Mouse (Mus musculus): ENCODE measurements around the gene Tas2r110. TPM values are rescaled to one million over a fixed set of nuclear protein-coding genes. Genes with fewer than 3 reads are reported as not detected.

Tas2r110 gene
- polyA plus RNA-seq (2014; fragmentation: Nextera tagmentation; extraction: Ambion mirVana), result not detected in 2 replicates

DNA sequence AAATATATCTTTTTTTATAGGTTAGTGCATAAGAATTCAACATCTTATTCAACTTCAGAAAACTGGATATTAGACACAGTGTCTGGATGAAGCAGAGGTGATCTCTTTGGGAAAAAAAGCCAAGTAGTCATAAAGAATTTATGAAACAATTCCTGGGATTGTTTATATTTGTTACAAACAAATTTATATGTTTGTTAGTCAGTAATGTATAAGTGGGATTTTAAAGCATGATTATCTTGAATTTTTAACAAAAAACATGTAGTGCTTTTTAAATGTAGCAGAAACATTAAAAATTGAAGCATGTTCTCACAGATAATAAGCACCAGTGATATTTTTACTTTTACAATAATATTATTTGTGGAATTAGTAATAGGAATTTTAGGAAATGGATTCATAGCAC, at the start of gene Tas2r110:
Tas2r110 (plus strand) TSS at position 301 of the 400 bp plus-strand sequence.
- Histone ChIP-seq H3K4me3 (ENCODE audit: low read depth, low read length) (no peak within 1 kb of the TSS), H3K9ac (ENCODE audit: low read depth, low read length) (no peak within 1 kb of the TSS), H3K4me1 (ENCODE audit: control insufficient read depth, insufficient read depth, low read length) (no peaks in the 10 kb centered on the region), H3K36me3 (ENCODE audit: control insufficient read depth, insufficient read depth, low read length) (no peaks in the 10 kb centered on the region), H3K27me3 (ENCODE audit: control insufficient read depth, insufficient read depth, low read length) (no peaks in the 10 kb centered on the region), H3K9me3 (replicated peaks; ENCODE audit: control insufficient read depth, low read length) (no peaks in the 10 kb centered on the region), H3K4me2 (no peak within 1 kb of the TSS), H3K27ac (ENCODE audit: low read depth, low read length) (no peak within 1 kb of the TSS)
- ATAC-seq (replicated peaks; ENCODE audit: insufficient number of reproducible peaks, low FRiP score, low TSS enrichment), result no peak

- 77% methylated on average over 1 of the region's 1 CpGs for WGBS (ENCODE audit: insufficient replicate concordance)
- H3K9me3 ChIP-seq (replicated peaks; ENCODE audit: control insufficient read depth, low read length), result no peaks in the 10 kb centered on the region
Observed at GRCm38 (mm10) chr6:132846842-132847241, 21.0 kb upstream of the Tas2r110 start, which contains the start of gene Tas2r123. Gene Tas2r123 (plus strand): TSS chr6:132847142.

GRCm38 (mm10) chr6:132855138-132855537, 12.7 kb upstream of the Tas2r110 start, which contains the start of gene Tas2r116:
Gene Tas2r116 (plus strand): TSS chr6:132855438.
- no peaks in the 10 kb centered on the region for H3K9me3 ChIP-seq (replicated peaks; ENCODE audit: control insufficient read depth, low read length)
- no peaks in the 10 kb centered on the region for H3K36me3 ChIP-seq (ENCODE audit: control insufficient read depth, insufficient read depth, low read length)
- H3K4me2 ChIP-seq, result no peak within 1 kb of the TSS
- H3K27me3 ChIP-seq (ENCODE audit: control insufficient read depth, insufficient read depth, low read length), result no peaks in the 10 kb centered on the region
- H3K27ac ChIP-seq (ENCODE audit: low read depth, low read length), result no peak within 1 kb of the TSS
- no peak within 1 kb of the TSS for H3K9ac ChIP-seq (ENCODE audit: low read depth, low read length)
- H3K4me3 ChIP-seq (ENCODE audit: low read depth, low read length), result no peak within 1 kb of the TSS
- no peaks in the 10 kb centered on the region for H3K4me1 ChIP-seq (ENCODE audit: control insufficient read depth, insufficient read depth, low read length)
- WGBS (ENCODE audit: insufficient replicate concordance), result 73% methylated on average over 1 of the region's 1 CpGs
- no peak for ATAC-seq (replicated peaks; ENCODE audit: insufficient number of reproducible peaks, low FRiP score, low TSS enrichment)

More at GRCm38 (mm10) chr6:132846842-132847241, 21.0 kb upstream of the Tas2r110 start, which contains the start of gene Tas2r123:
- ATAC-seq (replicated peaks; ENCODE audit: insufficient number of reproducible peaks, low FRiP score, low TSS enrichment), result no peak
- Histone ChIP-seq H3K4me1 (ENCODE audit: control insufficient read depth, insufficient read depth, low read length) (no peaks in the 10 kb centered on the region), H3K27me3 (ENCODE audit: control insufficient read depth, insufficient read depth, low read length) (no peaks in the 10 kb centered on the region), H3K9ac (ENCODE audit: low read depth, low read length) (no peak within 1 kb of the TSS), H3K4me2 (no peak within 1 kb of the TSS), H3K27ac (ENCODE audit: low read depth, low read length) (no peak within 1 kb of the TSS), H3K36me3 (ENCODE audit: control insufficient read depth, insufficient read depth, low read length) (no peaks in the 10 kb centered on the region), H3K4me3 (ENCODE audit: low read depth, low read length) (no peak within 1 kb of the TSS)

- H3K4me1 ChIP-seq (ENCODE audit: control insufficient read depth, insufficient read depth, low read length), result no peaks in the 10 kb centered on the region
- 63% methylated on average over 1 of the region's 1 CpGs for WGBS (ENCODE audit: insufficient replicate concordance)
- no peaks in the 10 kb centered on the region for H3K36me3 ChIP-seq (ENCODE audit: control insufficient read depth, insufficient read depth, low read length)
Observed at GRCm38 (mm10) chr6:132892711-132893110, 24.9 kb downstream of the Tas2r110 start, which contains the start of gene Tas2r113. Gene Tas2r113 (plus strand): TSS chr6:132893011.

GRCm38 (mm10) chr6:132909351-132909750, 41.5 kb downstream of the Tas2r110 start, which contains the start of gene Tas2r125:
Gene Tas2r125 (plus strand): TSS chr6:132909651.
- Histone ChIP-seq H3K9ac (ENCODE audit: low read depth, low read length) (no peak within 1 kb of the TSS), H3K4me1 (ENCODE audit: control insufficient read depth, insufficient read depth, low read length) (no peaks in the 10 kb centered on the region), H3K9me3 (replicated peaks; ENCODE audit: control insufficient read depth, low read length) (no peaks in the 10 kb centered on the region), H3K27ac (ENCODE audit: low read depth, low read length) (no peak within 1 kb of the TSS), H3K36me3 (ENCODE audit: control insufficient read depth, insufficient read depth, low read length) (no peaks in the 10 kb centered on the region), H3K27me3 (ENCODE audit: control insufficient read depth, insufficient read depth, low read length) (no peaks in the 10 kb centered on the region), H3K4me3 (ENCODE audit: low read depth, low read length) (no peak within 1 kb of the TSS), H3K4me2 (no peak within 1 kb of the TSS)
- ATAC-seq (replicated peaks; ENCODE audit: insufficient number of reproducible peaks, low FRiP score, low TSS enrichment), result no peak
- WGBS (ENCODE audit: insufficient replicate concordance), result 67% methylated on average over 3 of the region's 3 CpGs

More at GRCm38 (mm10) chr6:132892711-132893110, 24.9 kb downstream of the Tas2r110 start, which contains the start of gene Tas2r113:
- Histone ChIP-seq H3K27ac (ENCODE audit: low read depth, low read length) (no peak within 1 kb of the TSS), H3K27me3 (ENCODE audit: control insufficient read depth, insufficient read depth, low read length) (no peaks in the 10 kb centered on the region), H3K9ac (ENCODE audit: low read depth, low read length) (no peak within 1 kb of the TSS), H3K9me3 (replicated peaks; ENCODE audit: control insufficient read depth, low read length) (no peaks in the 10 kb centered on the region), H3K4me3 (ENCODE audit: low read depth, low read length) (no peak within 1 kb of the TSS), H3K4me2 (no peak within 1 kb of the TSS)
- ATAC-seq (replicated peaks; ENCODE audit: insufficient number of reproducible peaks, low FRiP score, low TSS enrichment), result no peak

Other genes starting within 250 kb of the Tas2r110 start
- not detected in 2 replicates for gene A630073D07Rik, start 216.5 kb upstream of the Tas2r110 start, polyA plus RNA-seq (2014; fragmentation: Nextera tagmentation; extraction: Ambion mirVana)
- not detected in 2 replicates for gene Tas2r120, start 211.1 kb upstream of the Tas2r110 start, polyA plus RNA-seq (2014; fragmentation: Nextera tagmentation; extraction: Ambion mirVana)
- gene Tas2r121, start 167.0 kb upstream of the Tas2r110 start, polyA plus RNA-seq (2014; fragmentation: Nextera tagmentation; extraction: Ambion mirVana), result not detected in 2 replicates
- not detected in 2 replicates for gene Tas2r122, start 156.1 kb upstream of the Tas2r110 start, polyA plus RNA-seq (2014; fragmentation: Nextera tagmentation; extraction: Ambion mirVana)
- gene Tas2r115, start 130.0 kb upstream of the Tas2r110 start, polyA plus RNA-seq (2014; fragmentation: Nextera tagmentation; extraction: Ambion mirVana), result not detected in 2 replicates
- not detected in 2 replicates for gene Tas2r124, start 113.3 kb upstream of the Tas2r110 start, polyA plus RNA-seq (2014; fragmentation: Nextera tagmentation; extraction: Ambion mirVana)
- gene Tas2r102, start 105.9 kb upstream of the Tas2r110 start, polyA plus RNA-seq (2014; fragmentation: Nextera tagmentation; extraction: Ambion mirVana), result not detected in 2 replicates
- not detected in 2 replicates for gene Tas2r136, start 89.8 kb upstream of the Tas2r110 start, polyA plus RNA-seq (2014; fragmentation: Nextera tagmentation; extraction: Ambion mirVana)
- gene Tas2r117, start 65.2 kb upstream of the Tas2r110 start, polyA plus RNA-seq (2014; fragmentation: Nextera tagmentation; extraction: Ambion mirVana), result not detected in 2 replicates
- not detected in 2 replicates for gene Tas2r123, start 20.9 kb upstream of the Tas2r110 start, polyA plus RNA-seq (2014; fragmentation: Nextera tagmentation; extraction: Ambion mirVana)
- gene Tas2r116, start 12.6 kb upstream of the Tas2r110 start, polyA plus RNA-seq (2014; fragmentation: Nextera tagmentation; extraction: Ambion mirVana), result not detected in 2 replicates
- not detected in 2 replicates for gene Tas2r113, start 25.0 kb downstream of the Tas2r110 start, polyA plus RNA-seq (2014; fragmentation: Nextera tagmentation; extraction: Ambion mirVana)
- gene Tas2r125, start 41.6 kb downstream of the Tas2r110 start, polyA plus RNA-seq (2014; fragmentation: Nextera tagmentation; extraction: Ambion mirVana), result not detected in 2 replicates
- gene Tas2r129, start 83.1 kb downstream of the Tas2r110 start, polyA plus RNA-seq (2014; fragmentation: Nextera tagmentation; extraction: Ambion mirVana), result not detected in 2 replicates
- not detected in 2 replicates for gene Tas2r131, start 89.9 kb downstream of the Tas2r110 start, polyA plus RNA-seq (2014; fragmentation: Nextera tagmentation; extraction: Ambion mirVana)
- gene Tas2r109, start 113.0 kb downstream of the Tas2r110 start, polyA plus RNA-seq (2014; fragmentation: Nextera tagmentation; extraction: Ambion mirVana), result not detected in 2 replicates
- gene Tas2r103, start 169.1 kb downstream of the Tas2r110 start, polyA plus RNA-seq (2014; fragmentation: Nextera tagmentation; extraction: Ambion mirVana), result not detected in 2 replicates
- not detected in 2 replicates for gene Tas2r140, start 187.8 kb downstream of the Tas2r110 start, polyA plus RNA-seq (2014; fragmentation: Nextera tagmentation; extraction: Ambion mirVana)
- 56.5 and 61.2 TPM in 2 replicates for gene Smim10l1, start 236.9 kb downstream of the Tas2r110 start, polyA plus RNA-seq (2014; fragmentation: Nextera tagmentation; extraction: Ambion mirVana)

All from heart, embryonic 11.5 days (tissue).